Mouse (Mus musculus): Measurements from ENCODE around the gene Prr22.

DNA sequence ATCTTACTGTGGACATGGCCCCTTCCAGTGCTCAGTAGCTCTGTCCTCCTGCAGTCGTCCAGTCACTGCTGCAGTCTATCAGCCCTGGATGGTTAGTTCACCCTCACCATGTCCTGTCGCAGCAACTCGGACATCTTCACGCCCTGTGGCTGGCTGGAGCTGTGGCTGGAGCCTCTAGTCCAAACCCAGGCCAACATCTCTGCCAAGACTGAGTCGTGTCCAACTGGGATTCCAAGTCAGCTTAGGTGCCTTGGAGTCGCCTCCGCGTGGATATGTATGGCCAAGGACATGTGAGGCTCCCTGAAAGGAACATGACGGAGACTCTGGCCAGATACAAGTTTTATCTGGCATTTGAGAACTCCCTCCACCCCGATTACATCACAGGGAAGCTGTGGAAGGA, 31.8 kb upstream of the Prr22 start:
- TF ChIP-seq GATA1 (IDR thresholded peaks at IDR 0.05; ENCODE audit: borderline replicate concordance, low read length): no peak
- TF ChIP-seq FLI1 (IDR thresholded peaks at IDR 0.05; ENCODE audit: low read length): no peak
